Mouse (Mus musculus): ENCODE results near the gene Pdzrn4. TPM values are rescaled to one million over a fixed set of nuclear protein-coding genes. Genes with fewer than 3 reads are reported as not detected.
A peak's percentile ranks its signal among the peaks of the same experiment; 100 is the strongest.
"Not testable (repeated sequence)": the region's sequence is repeated elsewhere in the genome, so short reads cannot be mapped to it uniquely, and the experiment has no call there.

Gene Pdzrn4
- 1 to 10 TPM; 1.1 to 3.8 (median 2.6) TPM for total RNA-seq (2022)

- DNase-seq (ENCODE audit: low spot score), result peak; percentile 3
Measured at GRCm38 (mm10) chr15:92396770-92397608, at the start of gene Pdzrn4. TSS of gene Pdzrn4 (plus strand) at chr15:92396881.

GRCm38 (mm10) chr15:92347426-92347825 lies 49.3 kb upstream of the Pdzrn4 start:
- DNase-seq (ENCODE audit: low spot score), result no peak

- DNase-seq (ENCODE audit: low spot score), result no peak
Measured at GRCm38 (mm10) chr15:92347902-92348301, 48.8 kb upstream of the Pdzrn4 start.

- DNase-seq (ENCODE audit: low spot score), result not testable (repeated sequence)
Measured at GRCm38 (mm10) chr15:92348453-92348852, 48.2 kb upstream of the Pdzrn4 start.

- peak; percentile 25 for DNase-seq (ENCODE audit: low spot score)
Measured at GRCm38 (mm10) chr15:92364153-92364552, 32.5 kb upstream of the Pdzrn4 start.

GRCm38 (mm10) chr15:92364592-92364991 lies 32.1 kb upstream of the Pdzrn4 start:
- peak; percentile 2 for DNase-seq (ENCODE audit: low spot score)

GRCm38 (mm10) chr15:92394811-92395210 lies 1.9 kb upstream of the Pdzrn4 start:
- DNase-seq (ENCODE audit: low spot score), result no peak

- DNase-seq (ENCODE audit: low spot score), result no peak
Measured at GRCm38 (mm10) chr15:92398747-92399146, 2.1 kb downstream of the Pdzrn4 start.

GRCm38 (mm10) chr15:92399278-92399677 lies 2.6 kb downstream of the Pdzrn4 start:
- no peak for DNase-seq (ENCODE audit: low spot score)

- no peak for DNase-seq (ENCODE audit: low spot score)
Measured at GRCm38 (mm10) chr15:92401554-92401953, 4.9 kb downstream of the Pdzrn4 start.

GRCm38 (mm10) chr15:92415323-92415722 lies 18.6 kb downstream of the Pdzrn4 start:
- no peak for DNase-seq (ENCODE audit: low spot score)

- no peak for DNase-seq (ENCODE audit: low spot score)
Measured at GRCm38 (mm10) chr15:92416141-92416540, 19.5 kb downstream of the Pdzrn4 start.

- DNase-seq (ENCODE audit: low spot score), result no peak
Measured at GRCm38 (mm10) chr15:92416658-92417057, 20.0 kb downstream of the Pdzrn4 start.

- DNase-seq (ENCODE audit: low spot score), result no peak
Measured at GRCm38 (mm10) chr15:92417120-92417519, 20.4 kb downstream of the Pdzrn4 start.

GRCm38 (mm10) chr15:92434605-92435004 lies 37.9 kb downstream of the Pdzrn4 start:
- DNase-seq (ENCODE audit: low spot score), result no peak

GRCm38 (mm10) chr15:92435306-92435705 lies 38.6 kb downstream of the Pdzrn4 start:
- no peak for DNase-seq (ENCODE audit: low spot score)

- DNase-seq (ENCODE audit: low spot score), result no peak
Measured at GRCm38 (mm10) chr15:92441630-92442180, 45.0 kb downstream of the Pdzrn4 start.

GRCm38 (mm10) chr15:92447708-92448147 lies 51.0 kb downstream of the Pdzrn4 start:
- DNase-seq (ENCODE audit: low spot score), result no peak

- no peak for DNase-seq (ENCODE audit: low spot score)
Measured at GRCm38 (mm10) chr15:92449112-92449511, 52.4 kb downstream of the Pdzrn4 start.

- no peak for DNase-seq (ENCODE audit: low spot score)
Measured at GRCm38 (mm10) chr15:92452620-92453019, 55.9 kb downstream of the Pdzrn4 start.

GRCm38 (mm10) chr15:92482198-92482597 lies 85.5 kb downstream of the Pdzrn4 start:
- DNase-seq (ENCODE audit: low spot score), result no peak

GRCm38 (mm10) chr15:92491376-92491775 lies 94.7 kb downstream of the Pdzrn4 start:
- DNase-seq (ENCODE audit: low spot score), result no peak
